Mouse (Mus musculus) liver, embryonic 15.5 days (tissue): ENCODE measurements around the gene Rpl35a. TPM values are rescaled to one million over a fixed set of nuclear protein-coding genes. Genes with fewer than 3 reads are reported as not detected.

Experiments used
- ATAC-seq: fragments of 200-750 bp; cut with Nextera tagmentation; 2 replicates; pipeline ENCODE4 v1.8.0; 2017; ENCODE audit warnings: moderate number of reproducible peaks, mild to moderate bottlenecking, moderate library complexity; ENCODE audit not compliant: insufficient read depth
- H3K27ac ChIP-seq: fragments of 300-500 bp; sonication (generic); replicated peaks from 2 replicates; pipeline ENCODE4 v1.5.1; 2015; ENCODE audit warnings: mild to moderate bottlenecking, inconsistent platforms
- H3K27me3 ChIP-seq: fragments of 300-500 bp; sonication (generic); 2 replicates; pipeline ENCODE4 v1.6.1; 2015; ENCODE audit warnings: mild to moderate bottlenecking, inconsistent platforms
- H3K36me3 ChIP-seq: fragments of 300-500 bp; sonication (generic); replicated peaks from 2 replicates; pipeline ENCODE4 v1.6.1; 2015; ENCODE audit warnings: moderate library complexity, mild to moderate bottlenecking, inconsistent platforms
- H3K4me1 ChIP-seq: fragments of 300-500 bp; sonication (generic); replicated peaks from 2 replicates; pipeline ENCODE4 v1.6.1; 2015; ENCODE audit warnings: inconsistent platforms
- H3K4me2 ChIP-seq: fragments of 300-500 bp; sonication (generic); 2 replicates; pipeline ENCODE4 v1.6.1; 2015; ENCODE audit warnings: moderate library complexity, mild to moderate bottlenecking, inconsistent platforms
- H3K4me3 ChIP-seq: fragments of 300-500 bp; sonication (generic); replicated peaks from 2 replicates; pipeline ENCODE4 v1.5.1; 2015; ENCODE audit warnings: mild to moderate bottlenecking, inconsistent platforms
- H3K9ac ChIP-seq: fragments of 300-500 bp; sonication (generic); 2 replicates; pipeline ENCODE4 v1.6.1; 2015; ENCODE audit warnings: moderate library complexity, mild to moderate bottlenecking, inconsistent platforms
- H3K9me3 ChIP-seq: fragments of 300-500 bp; sonication (generic); replicated peaks from 2 replicates; pipeline ENCODE4 v1.6.1; 2016; ENCODE audit warnings: inconsistent platforms
- WGBS: fragments of 180-500 bp; shearing (Covaris S2); methylation state at CpG from one replicate; pipeline ENCODE4 v1.1.7; 2015; ENCODE audit warnings: mixed read lengths; ENCODE audit not compliant: insufficient replicate concordance; 5-methylcytosine and 5-hydroxymethylcytosine counted together
- microRNA counts: library from miRNA; unstranded; fragments of <30 nt; microRNA quantifications from one replicate; lab custom pipeline; 2016
- microRNA-seq: library from miRNA; unstranded; fragments of <30 nt; microRNA quantifications from one replicate; pipeline ENCODE4, GENCODE M21; 2016
- polyA plus RNA-seq: library from polyadenylated mRNA; unstranded; fragments of >200 nt; fragmentation: Nextera tagmentation; extraction: Ambion mirVana; gene quantifications from 2 replicates; pipeline ENCODE4 v1.2.1, GENCODE M21; 2015

The Rpl35a gene
- polyA plus RNA-seq, 1 experiment from 2014 or later: 520 TPM

DNA sequence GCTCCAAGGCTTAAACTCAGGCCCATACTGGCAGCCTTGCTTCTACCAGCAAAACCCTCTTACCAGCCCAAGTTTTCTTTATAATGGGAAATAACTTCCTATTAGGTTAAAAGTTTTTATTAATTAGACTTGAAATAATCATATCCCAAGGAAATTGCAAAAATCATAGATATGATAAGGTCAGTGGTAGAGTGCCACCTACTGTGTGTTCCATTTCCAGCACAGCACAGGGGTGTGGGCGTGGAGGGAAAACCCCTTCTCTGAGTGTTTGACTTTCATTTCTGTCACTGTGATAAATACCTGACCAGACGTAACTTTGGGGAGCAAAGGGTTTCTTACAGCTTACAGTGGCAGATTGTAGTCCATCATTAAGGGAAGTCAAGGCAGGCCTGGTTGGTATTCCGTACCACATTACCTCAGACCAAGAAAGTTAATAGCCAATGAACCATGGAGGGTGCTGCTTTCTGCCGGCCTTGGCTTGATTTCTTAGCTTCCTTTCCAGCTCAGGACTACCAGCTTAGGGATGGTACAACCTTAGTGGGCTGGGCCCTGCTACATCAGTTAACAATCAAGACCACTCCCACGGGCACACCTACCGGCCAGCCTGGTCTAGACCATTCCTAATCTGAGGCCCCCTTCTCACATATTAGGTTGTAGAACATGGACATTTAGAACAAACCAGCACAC lies 16.8 kb downstream of the Rpl35a start:
- Histone ChIP-seq H3K27me3 (no peaks in the 10 kb centered on the region), H3K4me3 (no peak overlapping the region), H3K9ac (no peak overlapping the region), H3K36me3 (peaks cover 4% of the 10 kb centered on the region; the same call in 1 of the 2 replicates), H3K4me1 (peaks cover 8% of the 10 kb centered on the region; the same call in 1 of the 2 replicates), H3K27ac (no peak overlapping the region), H3K9me3 (no peaks in the 10 kb centered on the region), H3K4me2 (no peak overlapping the region)
- no peak for ATAC-seq
- 59% methylated on average over 6 of the region's 6 CpGs for WGBS

DNA sequence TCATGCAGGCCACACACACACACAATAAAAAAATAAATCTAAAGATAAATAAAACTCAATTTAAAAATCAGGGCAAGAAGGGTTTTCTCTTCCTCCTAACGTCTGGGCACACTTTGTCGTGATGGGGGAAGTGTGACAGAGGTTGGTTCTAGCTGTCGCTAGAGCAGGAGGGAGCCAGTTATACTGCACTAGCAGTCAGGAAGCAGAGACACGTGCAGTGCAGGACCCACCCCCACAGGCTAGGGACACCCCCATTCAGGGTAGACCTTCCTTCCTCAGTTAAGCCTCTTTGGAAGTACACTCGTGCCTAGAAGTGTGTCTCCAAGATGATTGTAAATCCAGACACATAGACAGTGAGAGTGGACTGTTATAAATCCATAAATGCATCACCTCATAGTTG lies 18.7 kb downstream of the Rpl35a start:
- Histone ChIP-seq H3K9ac (no peak overlapping the region), H3K27me3 (no peaks in the 10 kb centered on the region), H3K4me2 (no peak overlapping the region), H3K36me3 (peaks cover 1% of the 10 kb centered on the region; the same call in 1 of the 2 replicates), H3K4me1 (peaks cover 8% of the 10 kb centered on the region; the same call in 1 of the 2 replicates), H3K9me3 (no peaks in the 10 kb centered on the region), H3K4me3 (no peak overlapping the region), H3K27ac (no peak overlapping the region)
- 45% methylated on average over 5 of the region's 5 CpGs for WGBS
- no peak for ATAC-seq

DNA sequence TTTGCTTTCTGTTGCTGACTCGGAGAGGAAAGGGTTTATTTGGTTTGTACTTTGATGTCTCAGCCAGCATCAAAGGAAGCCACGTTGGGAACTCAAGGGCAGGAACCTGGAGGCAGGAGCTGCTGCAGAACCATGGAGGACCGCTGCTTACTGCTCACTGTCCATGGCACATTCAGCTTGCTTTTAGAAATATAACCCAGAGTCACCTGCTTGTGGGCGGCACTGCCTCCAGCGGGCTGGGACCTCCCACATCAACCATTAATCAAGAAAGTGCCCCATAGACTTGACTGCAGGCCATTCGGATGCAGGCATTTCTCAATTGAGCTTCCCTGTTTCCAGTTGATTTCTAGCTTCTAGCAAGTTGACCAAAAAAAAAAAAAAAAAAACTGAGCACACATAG lies 19.8 kb downstream of the Rpl35a start:
- Histone ChIP-seq H3K27me3 (no peaks in the 10 kb centered on the region), H3K9me3 (no peaks in the 10 kb centered on the region), H3K4me3 (no peak overlapping the region), H3K27ac (no peak overlapping the region), H3K9ac (no peak overlapping the region), H3K36me3 (no peaks in the 10 kb centered on the region), H3K4me1 (peaks cover 8% of the 10 kb centered on the region; the same call in 1 of the 2 replicates), H3K4me2 (peak overlapping the region; percentile 38)
- WGBS: 58% methylated on average over 6 of the region's 6 CpGs
- ATAC-seq: no peak

DNA sequence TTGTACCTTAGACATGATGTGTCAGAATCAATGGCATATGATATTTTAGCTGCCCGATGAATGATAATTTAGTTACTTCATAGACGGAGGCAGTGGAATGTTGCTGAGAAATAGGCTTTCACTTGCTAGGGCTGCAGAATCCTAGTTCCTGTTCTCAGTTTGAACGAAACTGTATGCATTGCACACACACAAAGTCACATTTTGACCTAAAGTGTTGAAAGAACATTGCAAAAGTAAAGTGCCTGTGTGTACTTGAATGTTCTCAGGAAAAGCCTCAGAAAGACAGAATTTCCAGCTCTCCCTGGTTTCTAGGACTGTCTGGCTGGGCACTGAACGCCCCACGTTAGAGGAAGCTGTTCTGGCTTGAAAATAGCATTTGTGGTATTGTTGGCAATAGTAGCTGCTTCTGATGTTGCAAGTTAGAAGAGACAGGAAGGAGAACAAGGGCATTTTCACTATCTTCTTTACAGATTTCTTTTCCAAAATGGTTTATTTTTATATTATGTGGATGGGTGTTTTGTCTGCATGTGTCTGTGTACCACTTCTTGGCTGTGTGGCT lies 20.9 kb downstream of the Rpl35a start:
- 0 out of 2 replicates have a peak overlapping the region, but pooled peaks have one; percentile 38 for H3K4me2 ChIP-seq
- peak overlapping the region; percentile 14; the same call in 1 of the 2 replicates for H3K27ac ChIP-seq
- H3K9ac ChIP-seq: no peak overlapping the region
- ATAC-seq: no peak
- H3K9me3 ChIP-seq: no peaks in the 10 kb centered on the region
- H3K27me3 ChIP-seq: no peaks in the 10 kb centered on the region
- no peak overlapping the region for H3K4me3 ChIP-seq
- peaks cover 8% of the 10 kb centered on the region; the same call in 1 of the 2 replicates for H3K4me1 ChIP-seq
- WGBS: 51% methylated on average over 5 of the region's 5 CpGs
- no peaks in the 10 kb centered on the region for H3K36me3 ChIP-seq

DNA sequence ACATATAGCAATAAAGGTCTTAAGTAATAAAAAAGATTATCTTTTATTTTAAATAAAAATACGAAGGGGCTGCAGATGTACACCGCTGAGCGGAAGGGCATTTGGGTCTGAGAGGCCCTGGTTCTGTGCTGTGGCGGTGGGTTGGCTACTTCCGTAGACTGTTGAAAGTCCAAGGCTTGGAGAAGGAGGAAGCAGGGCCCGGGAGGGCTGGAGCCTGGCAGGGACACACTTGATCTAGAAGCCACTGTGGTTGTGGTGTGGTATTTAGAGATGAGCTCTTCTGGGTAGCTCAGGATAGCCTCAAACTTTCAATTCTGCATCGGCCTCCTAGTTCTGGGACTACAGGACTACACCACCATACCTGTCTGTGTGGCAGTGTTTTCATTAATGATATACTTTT lies 23.8 kb downstream of the Rpl35a start:
- Histone ChIP-seq H3K4me2 (no peak overlapping the region), H3K9ac (no peak overlapping the region)

DNA sequence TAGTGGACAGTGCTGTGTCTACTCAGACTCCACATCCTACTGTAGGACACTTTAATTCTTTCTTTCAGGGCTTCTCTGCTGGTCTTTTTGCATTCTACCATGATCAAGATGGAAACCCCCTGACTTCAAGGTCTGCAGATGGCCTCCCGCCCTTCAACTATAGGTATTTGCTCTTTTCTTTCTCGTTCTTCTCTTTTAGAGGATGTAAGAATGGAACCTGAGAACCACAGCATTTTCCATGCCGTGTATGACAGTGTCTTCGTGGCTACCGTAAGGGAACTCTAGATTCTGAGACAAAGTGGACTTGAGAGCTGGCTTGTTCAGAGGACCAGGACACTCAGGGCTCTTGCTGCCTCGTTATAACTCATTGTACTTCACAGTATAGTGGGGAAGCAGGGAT lies 26.7 kb downstream of the Rpl35a start:
- Histone ChIP-seq H3K4me2 (no peak overlapping the region), H3K27ac (no peak overlapping the region), H3K9me3 (no peaks in the 10 kb centered on the region), H3K9ac (no peak overlapping the region), H3K4me1 (no peaks in the 10 kb centered on the region), H3K27me3 (no peaks in the 10 kb centered on the region), H3K36me3 (no peaks in the 10 kb centered on the region), H3K4me3 (no peak overlapping the region)
- 69% methylated on average over 6 of the region's 6 CpGs for WGBS
- no peak for ATAC-seq

More for the DNA sequence above, 23.8 kb downstream of the Rpl35a start:
- Histone ChIP-seq H3K9me3 (no peaks in the 10 kb centered on the region), H3K4me3 (no peak overlapping the region), H3K36me3 (no peaks in the 10 kb centered on the region), H3K27ac (no peak overlapping the region), H3K27me3 (no peaks in the 10 kb centered on the region), H3K4me1 (peaks cover 8% of the 10 kb centered on the region; the same call in 1 of the 2 replicates)
- 68% methylated on average over 7 of the region's 7 CpGs for WGBS
- no peak for ATAC-seq

DNA sequence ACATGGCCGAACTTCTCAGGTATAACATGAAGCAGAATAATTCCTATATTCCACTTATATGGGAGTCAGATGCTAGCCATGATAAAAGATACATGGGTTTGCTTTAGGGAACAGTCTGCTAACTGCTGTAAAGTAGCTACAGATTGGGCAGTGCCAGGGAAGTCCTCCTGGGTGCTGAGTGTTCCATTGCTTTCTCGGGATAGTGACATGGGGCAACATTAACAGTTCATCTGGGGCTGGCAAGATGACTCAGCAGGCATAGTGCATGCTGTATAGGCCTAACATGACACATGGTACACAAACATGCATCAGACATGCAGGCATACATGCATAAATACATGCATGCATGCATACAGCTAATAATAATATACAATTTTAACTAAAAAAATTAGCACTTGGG lies 27.7 kb downstream of the Rpl35a start:
- no peak overlapping the region for H3K9ac ChIP-seq
- no peaks in the 10 kb centered on the region for H3K36me3 ChIP-seq
- no peaks in the 10 kb centered on the region for H3K4me1 ChIP-seq
- WGBS: 61% methylated on average over 2 of the region's 2 CpGs
- no peak for ATAC-seq
- no peak overlapping the region for H3K27ac ChIP-seq
- no peak overlapping the region for H3K4me3 ChIP-seq
- no peaks in the 10 kb centered on the region for H3K9me3 ChIP-seq
- no peak overlapping the region for H3K4me2 ChIP-seq
- H3K27me3 ChIP-seq: no peaks in the 10 kb centered on the region

DNA sequence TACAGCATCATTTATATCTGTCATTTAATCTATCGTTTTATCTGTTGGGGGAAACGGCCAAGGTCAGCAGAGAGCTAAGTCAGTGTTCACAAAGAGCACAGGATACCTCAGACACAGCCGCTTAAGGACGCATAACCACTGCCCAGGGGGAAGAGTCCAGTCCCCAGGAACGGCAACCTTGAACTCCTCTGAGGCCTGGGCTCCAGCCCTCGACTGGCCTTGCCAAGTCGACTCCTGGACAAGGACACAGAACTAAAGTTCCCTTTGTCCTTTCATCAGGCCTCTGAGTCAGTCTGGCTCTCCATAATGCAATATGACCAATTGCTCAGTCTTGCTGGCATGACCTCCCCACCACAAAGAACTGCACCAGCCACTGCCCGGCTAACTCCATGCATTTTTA lies 29.4 kb downstream of the Rpl35a start:
- no peaks in the 10 kb centered on the region for H3K27me3 ChIP-seq
- WGBS: 64% methylated on average over 8 of the region's 8 CpGs
- no peak overlapping the region for H3K27ac ChIP-seq
- H3K4me3 ChIP-seq: no peak overlapping the region
- no peaks in the 10 kb centered on the region for H3K4me1 ChIP-seq
- ATAC-seq: no peak
- no peaks in the 10 kb centered on the region for H3K9me3 ChIP-seq
- 0 out of 2 replicates have a peak, but pooled peaks cover 4% of the 10 kb centered on the region for H3K36me3 ChIP-seq
- H3K4me2 ChIP-seq: no peak overlapping the region
- H3K9ac ChIP-seq: no peak overlapping the region

MicroRNA genes within 50 kb of the gene (microRNA counts, 519-probe panel; counts per million panel counts)
- not detected for microRNA mmu-miR-1947 (lab: Ali Mortazavi, UCI)

Small RNA genes within 50 kb of the gene (microRNA-seq; reads per million reads assigned to microRNA genes)
- not detected for gene Gm22231
- 6.1 reads per million, percentile 20 among the genes with 10 or more reads in this experiment for gene Mir1947

Other genes with a start within 250 kb of the Rpl35a start
- gene Smbd1, start 246.0 kb upstream of the Rpl35a start, polyA plus RNA-seq: 0.18 TPM in 1 of 2 replicates, not detected in the other
- gene Fyttd1, start 179.0 kb upstream of the Rpl35a start, polyA plus RNA-seq: 21.0 and 26.8 TPM in 2 replicates
- 5.0 and 5.8 TPM in 2 replicates for gene Rubcn, start 178.7 kb upstream of the Rpl35a start, polyA plus RNA-seq
- 5.7 and 6.2 TPM in 2 replicates for gene Lrch3, start 142.4 kb upstream of the Rpl35a start, polyA plus RNA-seq
- gene Iqcg, start 235 bp upstream of the Rpl35a start, polyA plus RNA-seq: 0.73 and 0.94 TPM in 2 replicates
- 0.63 and 0.77 TPM in 2 replicates for gene Lmln, start 6.1 kb downstream of the Rpl35a start, polyA plus RNA-seq
- gene Osbpl11, start 128.6 kb downstream of the Rpl35a start, polyA plus RNA-seq: 5.6 and 5.7 TPM in 2 replicates
- 21.8 and 22.5 TPM in 2 replicates for gene Snx4, start 195.0 kb downstream of the Rpl35a start, polyA plus RNA-seq